Mouse (Mus musculus) heart, embryonic 16.5 days (tissue): ENCODE data around the gene Slitrk6. TPM values are rescaled to one million over a fixed set of nuclear protein-coding genes. Genes with fewer than 3 reads are reported as not detected.

Experiments used
- ATAC-seq: fragments of 200-750 bp; cut with Nextera tagmentation; replicated peaks from 2 replicates; pipeline ENCODE4 v1.8.0; 2017; ENCODE audit warnings: moderate number of reproducible peaks; ENCODE audit not compliant: insufficient read depth, low FRiP score; ENCODE audit errors: extremely low read depth
- H3K27ac ChIP-seq: fragments of 300-500 bp; sonication (generic); 2 replicates; pipeline ENCODE4 v1.5.1; 2014; ENCODE audit warnings: mild to moderate bottlenecking, low read length, control low read depth, moderate library complexity
- H3K27me3 ChIP-seq: fragments of 300-500 bp; sonication (generic); 2 replicates; pipeline ENCODE4 v1.6.1; 2014; ENCODE audit warnings: low read length, mixed read lengths; ENCODE audit not compliant: control insufficient read depth, insufficient read depth
- H3K36me3 ChIP-seq: fragments of 300-500 bp; sonication (generic); 2 replicates; pipeline ENCODE4 v1.6.1; 2014; ENCODE audit not compliant: control insufficient read depth, insufficient read depth
- H3K4me1 ChIP-seq: fragments of 300-500 bp; sonication (generic); 2 replicates; pipeline ENCODE4 v1.6.1; 2014; ENCODE audit warnings: low read length, mixed read lengths; ENCODE audit not compliant: control insufficient read depth, insufficient read depth
- H3K4me2 ChIP-seq: fragments of 300-500 bp; sonication (generic); 2 replicates; pipeline ENCODE4 v1.6.1; 2014; ENCODE audit warnings: low read depth, mild to moderate bottlenecking, control low read depth, low read length
- H3K4me3 ChIP-seq: fragments of 300-500 bp; sonication (generic); 2 replicates; pipeline ENCODE4 v1.5.1; 2014; ENCODE audit warnings: mild to moderate bottlenecking, control low read depth, low read length
- H3K9ac ChIP-seq: fragments of 300-500 bp; sonication (generic); 2 replicates; pipeline ENCODE4 v1.6.1; 2014; ENCODE audit warnings: low read length, control low read depth
- H3K9me3 ChIP-seq: fragments of 300-500 bp; sonication (generic); replicated peaks from 2 replicates; pipeline ENCODE4 v1.6.1; 2016; ENCODE audit warnings: low read length; ENCODE audit not compliant: control insufficient read depth
- WGBS: fragments of 180-500 bp; shearing (Covaris S2); extraction: QIAGEN DNeasy Blood & Tissue Kit; methylation state at CpG from one replicate; pipeline ENCODE4 v1.1.7; 2014; 5-methylcytosine and 5-hydroxymethylcytosine counted together
- polyA plus RNA-seq: library from polyadenylated mRNA; unstranded; fragments of >200 nt; fragmentation: Nextera tagmentation; extraction: Ambion mirVana; gene quantifications from 2 replicates; pipeline ENCODE4 v1.2.1, GENCODE M21; 2015

The Slitrk6 gene
- 1.9 and 2.1 TPM in 2 replicates for polyA plus RNA-seq

DNA sequence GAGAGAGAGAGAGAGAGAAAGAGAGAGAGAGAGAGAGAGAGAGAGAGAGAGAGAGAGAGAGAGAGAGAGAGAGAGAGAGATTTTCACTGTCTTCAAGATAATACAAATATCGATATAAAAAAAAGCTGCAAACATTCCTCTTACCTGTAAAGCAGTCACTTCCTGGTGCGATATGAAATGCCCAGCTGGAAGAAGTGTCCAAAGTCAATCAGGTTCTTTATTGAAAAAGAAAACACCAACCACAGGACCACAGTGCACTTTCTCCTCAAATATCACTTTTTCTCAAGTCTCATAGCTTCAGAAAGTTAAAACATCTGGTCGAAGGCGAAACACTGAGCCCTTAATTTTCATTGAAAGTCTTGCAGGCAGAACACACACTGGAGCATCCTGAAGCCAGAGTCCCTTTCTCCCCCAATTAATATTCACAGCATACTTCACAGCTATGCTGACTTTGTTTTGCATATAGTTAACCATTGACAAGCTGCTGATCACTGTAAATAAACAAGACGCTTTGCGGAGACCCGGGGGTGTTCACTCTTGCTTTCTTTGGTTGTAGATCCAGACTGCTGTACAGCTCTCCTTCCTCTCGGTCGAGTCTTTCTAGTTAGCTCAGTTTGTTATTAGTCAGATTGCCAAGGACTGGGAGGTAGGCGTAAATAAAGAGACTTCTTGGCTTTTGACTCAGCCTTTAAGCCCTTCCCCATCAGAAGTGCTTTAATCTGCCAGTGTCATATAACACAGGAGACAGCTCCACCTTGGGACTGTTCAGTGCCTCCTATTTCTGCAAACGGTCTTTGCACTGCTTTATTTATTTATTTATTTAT, at the start of gene Slitrk6:
Gene Slitrk6, minus strand, starts transcription at position 666 of the 824 bp plus-strand sequence.
- WGBS, result 51% methylated on average over 11 of the region's 11 CpGs
- Histone ChIP-seq H3K27ac (no peak within 1 kb of the TSS), H3K4me2 (peak within 1 kb of the TSS; percentile 49), H3K4me3 (peak within 1 kb of the TSS; percentile 34), H3K9ac (no peak within 1 kb of the TSS), H3K9me3 (no peaks in the 10 kb centered on the region), H3K27me3 (no peaks in the 10 kb centered on the region), H3K36me3 (no peaks in the 10 kb centered on the region), H3K4me1 (no peaks in the 10 kb centered on the region)
- no peak for ATAC-seq

DNA sequence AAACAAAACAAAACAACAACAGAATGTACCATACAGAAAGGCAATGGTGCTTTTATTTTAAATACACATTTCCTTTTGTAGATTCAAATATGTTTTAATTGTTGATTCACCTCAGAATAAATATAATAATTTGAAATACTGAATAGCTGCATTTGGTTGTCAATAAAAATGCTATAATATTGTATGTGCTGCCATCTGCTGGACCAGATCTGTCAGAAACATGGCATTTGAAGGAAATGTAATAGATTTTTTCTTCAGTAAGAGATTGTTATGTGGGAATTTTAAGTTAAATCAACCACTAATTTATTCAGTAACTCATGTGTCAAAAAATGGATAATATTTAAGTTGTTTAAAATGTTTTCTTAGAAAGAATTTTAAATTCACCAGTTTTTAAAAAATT, 22.6 kb upstream of the Slitrk6 start:
- Histone ChIP-seq H3K27ac (no peak overlapping the region), H3K27me3 (no peaks in the 10 kb centered on the region), H3K9me3 (no peaks in the 10 kb centered on the region), H3K4me1 (no peaks in the 10 kb centered on the region), H3K4me2 (no peak overlapping the region), H3K36me3 (no peaks in the 10 kb centered on the region), H3K4me3 (no peak overlapping the region), H3K9ac (no peak overlapping the region)
- ATAC-seq, result no peak

DNA sequence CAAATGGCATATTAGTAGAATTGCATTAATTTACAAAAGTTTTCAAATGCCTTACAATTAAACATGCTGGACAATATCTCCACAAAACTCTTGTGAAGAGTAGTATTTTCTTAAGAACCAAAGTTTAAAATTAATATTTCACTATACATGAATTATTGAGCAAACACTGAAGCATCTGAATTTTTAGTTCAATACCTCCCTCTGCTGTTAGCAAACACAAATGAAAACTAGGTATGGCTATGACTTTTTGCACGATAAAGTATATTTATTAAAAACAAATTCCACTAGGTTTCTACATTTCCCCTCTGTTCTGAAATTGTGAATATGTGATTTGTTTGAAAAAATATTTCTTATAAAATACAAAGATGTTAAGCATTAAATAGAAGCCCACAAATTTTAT, 15.7 kb upstream of the Slitrk6 start:
- no peaks in the 10 kb centered on the region for H3K27me3 ChIP-seq
- no peak overlapping the region for H3K4me3 ChIP-seq
- no peaks in the 10 kb centered on the region for H3K36me3 ChIP-seq
- no peak overlapping the region for H3K27ac ChIP-seq
- no peak overlapping the region for H3K4me2 ChIP-seq
- WGBS, result 83% methylated on average over 1 of the region's 1 CpGs
- H3K4me1 ChIP-seq, result no peaks in the 10 kb centered on the region
- ATAC-seq, result no peak
- no peaks in the 10 kb centered on the region for H3K9me3 ChIP-seq
- no peak overlapping the region for H3K9ac ChIP-seq

- Histone ChIP-seq H3K4me3 (no peak overlapping the region), H3K27me3 (no peaks in the 10 kb centered on the region), H3K36me3 (no peaks in the 10 kb centered on the region), H3K9me3 (no peaks in the 10 kb centered on the region), H3K4me2 (no peak overlapping the region), H3K9ac (no peak overlapping the region), H3K4me1 (no peaks in the 10 kb centered on the region), H3K27ac (no peak overlapping the region)
- 19% methylated on average over 7 of the region's 7 CpGs for WGBS
- no peak for ATAC-seq
Observed at GRCm38 (mm10) chr14:110762588-110763220, 7.8 kb upstream of the Slitrk6 start.

GRCm38 (mm10) chr14:110760909-110761308, 6.0 kb upstream of the Slitrk6 start:
- H3K4me1 ChIP-seq, result no peaks in the 10 kb centered on the region
- 56% methylated on average over 1 of the region's 1 CpGs for WGBS
- no peak overlapping the region for H3K27ac ChIP-seq
- no peak overlapping the region for H3K4me3 ChIP-seq
- no peaks in the 10 kb centered on the region for H3K9me3 ChIP-seq
- no peak for ATAC-seq
- H3K4me2 ChIP-seq, result no peak overlapping the region
- H3K9ac ChIP-seq, result no peak overlapping the region
- no peaks in the 10 kb centered on the region for H3K27me3 ChIP-seq
- no peaks in the 10 kb centered on the region for H3K36me3 ChIP-seq

DNA sequence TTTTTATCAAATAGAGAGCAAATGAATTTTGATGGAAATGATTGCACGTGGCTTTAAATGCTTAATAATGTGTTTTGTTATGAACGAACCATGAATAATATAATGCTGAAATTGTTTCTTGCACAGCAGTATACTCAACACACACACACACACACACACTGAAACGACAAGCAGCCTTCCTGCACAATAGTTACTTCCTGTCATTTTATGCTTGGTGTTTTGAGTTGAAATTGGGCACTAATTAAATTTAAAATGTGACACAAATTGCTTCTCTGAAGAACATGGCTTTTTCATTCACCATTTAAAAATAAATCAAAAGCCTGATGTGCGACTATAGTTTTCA, 330 bp upstream of the Slitrk6 start:
- H3K9ac ChIP-seq, result no peak overlapping the region
- H3K27me3 ChIP-seq, result no peaks in the 10 kb centered on the region
- H3K4me3 ChIP-seq, result no peak overlapping the region
- no peaks in the 10 kb centered on the region for H3K9me3 ChIP-seq
- H3K4me1 ChIP-seq, result no peaks in the 10 kb centered on the region
- no peak overlapping the region for H3K27ac ChIP-seq
- 60% methylated on average over 4 of the region's 4 CpGs for WGBS
- H3K4me2 ChIP-seq, result no peak overlapping the region
- ATAC-seq, result no peak
- H3K36me3 ChIP-seq, result no peaks in the 10 kb centered on the region

- no peak overlapping the region for H3K4me2 ChIP-seq
Observed at GRCm38 (mm10) chr14:110739861-110740260, 15.1 kb downstream of the Slitrk6 start.

DNA sequence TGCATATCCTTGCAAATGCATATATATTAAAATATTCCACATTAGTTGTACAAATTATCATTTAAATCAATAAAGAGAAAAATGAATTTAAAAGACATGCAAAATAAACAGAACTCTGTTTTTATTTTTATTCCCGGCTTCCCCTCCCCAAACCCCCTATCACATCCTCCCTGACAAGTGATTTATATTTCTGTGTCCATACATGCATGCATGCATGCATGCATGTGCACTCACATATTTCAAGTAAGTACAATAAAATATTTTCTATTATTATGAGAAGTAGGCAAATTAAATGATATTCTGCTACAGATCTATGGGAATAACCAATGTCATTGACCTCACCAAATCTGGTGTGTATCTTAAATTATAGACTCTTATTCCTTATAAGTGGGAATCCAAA, 15.6 kb downstream of the Slitrk6 start:
- Histone ChIP-seq H3K9ac (no peak overlapping the region), H3K27ac (no peak overlapping the region), H3K27me3 (no peaks in the 10 kb centered on the region), H3K4me3 (no peak overlapping the region), H3K36me3 (no peaks in the 10 kb centered on the region), H3K4me2 (no peak overlapping the region), H3K4me1 (no peaks in the 10 kb centered on the region), H3K9me3 (no peaks in the 10 kb centered on the region)
- ATAC-seq, result no peak
- WGBS, result 94% methylated on average over 1 of the region's 1 CpGs

More at GRCm38 (mm10) chr14:110739861-110740260, 15.1 kb downstream of the Slitrk6 start:
- no peak for ATAC-seq
- no peaks in the 10 kb centered on the region for H3K4me1 ChIP-seq
- no peaks in the 10 kb centered on the region for H3K36me3 ChIP-seq
- no peaks in the 10 kb centered on the region for H3K9me3 ChIP-seq
- WGBS, result 83% methylated on average over 7 of the region's 7 CpGs
- no peak overlapping the region for H3K4me3 ChIP-seq
- no peaks in the 10 kb centered on the region for H3K27me3 ChIP-seq
- no peak overlapping the region for H3K27ac ChIP-seq
- no peak overlapping the region for H3K9ac ChIP-seq

- no peaks in the 10 kb centered on the region for H3K27me3 ChIP-seq
- H3K4me3 ChIP-seq, result no peak overlapping the region
- no peak overlapping the region for H3K4me2 ChIP-seq
- no peaks in the 10 kb centered on the region for H3K36me3 ChIP-seq
- no peak for ATAC-seq
- no peak overlapping the region for H3K27ac ChIP-seq
- H3K9ac ChIP-seq, result no peak overlapping the region
- WGBS, result 62% methylated on average over 4 of the region's 4 CpGs
- H3K9me3 ChIP-seq, result no peaks in the 10 kb centered on the region
- H3K4me1 ChIP-seq, result peaks cover 3% of the 10 kb centered on the region; the same call in 1 of the 2 replicates
Observed at GRCm38 (mm10) chr14:110728344-110728910, 26.5 kb downstream of the Slitrk6 start.
